In the genomic region with DNA sequence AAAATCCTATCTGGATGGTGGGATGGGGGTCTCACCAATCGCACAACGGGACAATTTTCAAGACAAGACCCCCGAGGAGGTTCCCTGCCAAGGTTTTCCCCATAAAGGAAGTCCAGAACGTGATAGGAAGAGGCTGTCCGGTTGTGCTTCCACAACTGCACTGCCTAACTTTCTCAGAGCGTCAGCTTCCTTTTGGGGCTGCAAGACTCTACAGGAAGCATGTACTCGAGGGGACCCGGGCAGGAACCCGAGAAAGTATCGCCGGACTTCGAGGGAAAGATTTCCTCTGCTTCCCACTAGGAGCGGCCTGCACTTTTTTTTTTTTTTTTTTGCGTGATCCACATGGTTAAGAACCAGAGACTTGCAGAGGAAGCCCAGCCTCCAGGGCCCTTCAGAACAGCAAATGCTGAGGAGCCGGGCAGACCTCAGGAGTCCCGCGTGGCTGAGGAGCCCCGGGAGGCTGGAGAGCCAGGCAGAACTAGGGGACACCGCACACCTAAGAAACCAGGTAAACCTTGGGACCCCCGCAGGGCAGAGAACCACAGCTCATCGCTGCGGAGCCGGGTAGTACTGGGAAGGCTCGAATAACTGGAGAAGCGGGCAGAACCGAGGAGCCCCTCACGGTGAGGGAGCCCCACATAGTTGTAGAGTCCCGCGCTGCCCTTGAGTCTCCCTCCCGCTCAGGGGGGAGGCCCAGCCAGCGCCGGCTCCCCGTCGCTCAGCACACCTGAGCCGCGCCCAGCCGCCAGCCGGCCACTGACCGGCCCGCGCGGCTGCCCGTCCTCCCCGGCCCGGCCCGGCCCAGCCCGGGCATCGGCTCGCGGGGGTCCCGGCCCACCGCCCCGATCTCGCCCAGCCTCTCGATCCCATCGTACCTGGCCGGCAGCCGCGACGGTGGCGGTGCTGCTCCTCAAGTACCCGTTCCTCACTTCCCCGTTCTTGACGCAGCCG, we compare ENCODE assay signal across 8 mouse cellular contexts. TPM values are rescaled to one million over a fixed set of nuclear protein-coding genes. Genes with fewer than 3 reads are reported as not detected.
DNase-seq lines count a peak whose midpoint lies in the region; ATAC-seq and TF ChIP-seq lines count a peak whose summit lies in the region.

No protein-coding gene starts in this region.

- peak overlapping the region; percentile 84 for H3K27ac ChIP-seq in left cerebral cortex, adult 2 months
- H3K27ac ChIP-seq in intestine, postnatal 0 days (ENCODE audit: low read depth, low read length) = peak overlapping the region; percentile 96
- peak overlapping the region; percentile 61; the same call in 1 of the 2 replicates for H3K27ac ChIP-seq in liver, embryonic 11.5 days (ENCODE audit: low read depth, low read length)
- H3K27ac ChIP-seq in neural tube, embryonic 12.5 days = peak overlapping the region; percentile 42; the same call in 1 of the 2 replicates

- peak; percentile 41 for ATAC-seq in intestine, postnatal 0 days
- ATAC-seq in liver, embryonic 11.5 days (replicated peaks; ENCODE audit: low FRiP score) = peak; percentile 46
- peak; percentile 64 for ATAC-seq in neural tube, embryonic 12.5 days (ENCODE audit: low FRiP score, low read depth)

- no peaks in the 10 kb centered on the region for H3K4me1 ChIP-seq in intestine, postnatal 0 days (replicated peaks; ENCODE audit: control insufficient read depth, insufficient read depth, low read length)
- H3K4me1 ChIP-seq in liver, embryonic 11.5 days (replicated peaks; ENCODE audit: control insufficient read depth, insufficient read depth, low read length) = peaks cover 14% of the 10 kb centered on the region
- H3K4me1 ChIP-seq in neural tube, embryonic 12.5 days = peaks cover 10% of the 10 kb centered on the region; the same call in 1 of the 2 replicates

- WGBS in intestine, postnatal 0 days = under 1% methylated on average over 59 of the region's 65 CpGs
- under 1% methylated on average over 57 of the region's 65 CpGs for WGBS in liver, embryonic 11.5 days
- WGBS in neural tube, embryonic 12.5 days = 2% methylated on average over 58 of the region's 65 CpGs

- H3K9ac ChIP-seq in intestine, postnatal 0 days (ENCODE audit: low read depth, low read length) = peak overlapping the region; percentile 99
- peak overlapping the region; percentile 80 for H3K9ac ChIP-seq in liver, embryonic 11.5 days (ENCODE audit: low read depth, low read length)
- H3K9ac ChIP-seq in neural tube, embryonic 12.5 days = peak overlapping the region; percentile 90

- intact Hi-C loops in left cerebral cortex, adult 2 months (cut with DNase I) = no loop called here
- intact Hi-C loops in left cerebral cortex, postnatal 10 days (cut with DNase I) = no loop called here

- H3K4me3 ChIP-seq in left cerebral cortex, adult 2 months = peak overlapping the region; percentile 81
- peak overlapping the region; percentile 100 for H3K4me3 ChIP-seq in intestine, postnatal 0 days (ENCODE audit: low read depth, low read length)
- peak overlapping the region; percentile 97 for H3K4me3 ChIP-seq in liver, embryonic 11.5 days (ENCODE audit: low read depth, low read length)
- H3K4me3 ChIP-seq in neural tube, embryonic 12.5 days = peak overlapping the region; percentile 89

- H3K9me3 ChIP-seq in intestine, postnatal 0 days (ENCODE audit: control insufficient read depth) = no peaks in the 10 kb centered on the region
- H3K9me3 ChIP-seq in liver, embryonic 11.5 days (ENCODE audit: control insufficient read depth, low read length) = no peaks in the 10 kb centered on the region
- H3K9me3 ChIP-seq in neural tube, embryonic 12.5 days = no peaks in the 10 kb centered on the region

- peak overlapping the region; percentile 87 for H3K4me2 ChIP-seq in intestine, postnatal 0 days (replicated peaks; ENCODE audit: low read depth)
- peak overlapping the region; percentile 92 for H3K4me2 ChIP-seq in liver, embryonic 11.5 days
- peak overlapping the region; percentile 97 for H3K4me2 ChIP-seq in neural tube, embryonic 12.5 days (replicated peaks)

- no peaks in the 10 kb centered on the region for H3K27me3 ChIP-seq in intestine, postnatal 0 days (replicated peaks; ENCODE audit: control insufficient read depth, insufficient read depth, low read length)
- no peaks in the 10 kb centered on the region for H3K27me3 ChIP-seq in liver, embryonic 11.5 days (replicated peaks; ENCODE audit: control insufficient read depth, insufficient read depth, low read length)
- H3K27me3 ChIP-seq in neural tube, embryonic 12.5 days (replicated peaks) = no peaks in the 10 kb centered on the region

- DNase-seq in left cerebral cortex, adult 2 months (ENCODE audit: extremely low spot score in 1 of 2, low spot score in 2 of 2) = peak in 1 of 2 experiments; percentile 24
- DNase-seq in left cerebral cortex, postnatal 10 days (ENCODE audit: extremely low spot score in 1 of 2, low spot score in 2 of 2) = no peak
- peak; percentile 66 for DNase-seq in cerebellum, postnatal 10 days
- peak; percentile 28 for DNase-seq in gastrocnemius, postnatal 10 days
- DNase-seq in liver, embryonic 11.5 days (ENCODE audit: low spot score) = peak; percentile 53
- no peak for DNase-seq in c-Kit-positive CD71-positive TER-119-positive erythroid progenitor cells, embryonic 14.5 days (ENCODE audit: low spot score)

- no peak for TF ChIP-seq CTCF in left cerebral cortex, adult 2 months (IDR thresholded peaks at IDR 0.05)
- TF ChIP-seq CTCF in intestine, postnatal 0 days (IDR thresholded peaks at IDR 0.05; ENCODE audit: low read depth) = no peak

- H3K36me3 ChIP-seq in intestine, postnatal 0 days (ENCODE audit: control insufficient read depth, insufficient read depth) = no peaks in the 10 kb centered on the region
- no peaks in the 10 kb centered on the region for H3K36me3 ChIP-seq in liver, embryonic 11.5 days (ENCODE audit: control insufficient read depth, insufficient read depth, low read length)
- no peaks in the 10 kb centered on the region for H3K36me3 ChIP-seq in neural tube, embryonic 12.5 days

RNA-seq across cellular contexts. Expression of gene Sptlc2, which starts 0.7 kb away (rescaled TPM):
- 10 to 100 TPM; 32.4 to 33.0 TPM for total RNA-seq in left cerebral cortex, adult 2 months (2021)
- 10 to 100 TPM; 61.4 to 64.8 TPM for total RNA-seq in left cerebral cortex, postnatal 10 days (2021)
- 10 to 100 TPM; 28.6 to 30.0 TPM for total RNA-seq in gastrocnemius, postnatal 10 days (2021)
- polyA plus RNA-seq in intestine, postnatal 0 days (2015; fragmentation: Nextera tagmentation; extraction: Ambion mirVana) = 186 and 199 TPM in 2 replicates
- 56.9 and 63.2 TPM in 2 replicates for polyA plus RNA-seq in liver, embryonic 11.5 days (2014; fragmentation: Nextera tagmentation; extraction: Ambion mirVana)
- polyA plus RNA-seq in neural tube, embryonic 12.5 days (2016; fragmentation: Nextera tagmentation; extraction: Ambion mirVana) = 65.0 and 66.3 TPM in 2 replicates

RNA-seq across cellular contexts. Expression of gene Slirp, which starts 56.2 kb away (rescaled TPM):
- total RNA-seq in left cerebral cortex, adult 2 months (2021) = 10 to 100 TPM; 85.9 to 91.9 TPM
- 10 to 100 TPM; 89.7 to 95.3 TPM for total RNA-seq in left cerebral cortex, postnatal 10 days (2021)
- 100 to 1,000 TPM; 152 to 169 TPM for total RNA-seq in gastrocnemius, postnatal 10 days (2021)
- polyA plus RNA-seq in intestine, postnatal 0 days (2015; fragmentation: Nextera tagmentation; extraction: Ambion mirVana) = 250 and 272 TPM in 2 replicates
- 314 and 321 TPM in 2 replicates for polyA plus RNA-seq in liver, embryonic 11.5 days (2014; fragmentation: Nextera tagmentation; extraction: Ambion mirVana)
- 243 and 264 TPM in 2 replicates for polyA plus RNA-seq in neural tube, embryonic 12.5 days (2016; fragmentation: Nextera tagmentation; extraction: Ambion mirVana)

RNA-seq across cellular contexts. Expression of gene Alkbh1, which starts 56.4 kb away (rescaled TPM):
- 10 to 100 TPM; 19.0 to 19.6 TPM for total RNA-seq in left cerebral cortex, adult 2 months (2021)
- 10 to 100 TPM; 19.3 to 19.6 TPM for total RNA-seq in left cerebral cortex, postnatal 10 days (2021)
- 10 to 100 TPM in 1 of 2 experiments, 1 to 10 TPM in 1; 7.6 to 13.6 TPM for total RNA-seq in gastrocnemius, postnatal 10 days (2021)
- polyA plus RNA-seq in intestine, postnatal 0 days (2015; fragmentation: Nextera tagmentation; extraction: Ambion mirVana) = 13.6 and 21.9 TPM in 2 replicates
- 56.5 and 64.9 TPM in 2 replicates for polyA plus RNA-seq in liver, embryonic 11.5 days (2014; fragmentation: Nextera tagmentation; extraction: Ambion mirVana)
- polyA plus RNA-seq in neural tube, embryonic 12.5 days (2016; fragmentation: Nextera tagmentation; extraction: Ambion mirVana) = 53.2 and 60.3 TPM in 2 replicates

Comparison
In these comparisons a context has a peak if more than half of its experiments do, and no peak if none do; other contexts are left out.
1. DNase-seq: peak in cerebellum, postnatal 10 days (2 of 2), gastrocnemius, postnatal 10 days (single experiment) and liver, embryonic 11.5 days (single experiment); none in left cerebral cortex, postnatal 10 days (0 of 2) and c-Kit-positive CD71-positive TER-119-positive erythroid progenitor cells, embryonic 14.5 days (single experiment).
2. H3K27ac ChIP-seq: peak in every context shown above with its lines; median percentile 96 in intestine, postnatal 0 days; 84 in left cerebral cortex, adult 2 months; 61 in liver, embryonic 11.5 days; 42 in neural tube, embryonic 12.5 days.
3. Peak in every context shown above with its lines, with median percentiles within 50 percentile points of each other: H3K4me3 ChIP-seq, ATAC-seq, H3K4me2 ChIP-seq and H3K9ac ChIP-seq.